Mouse (Mus musculus) heart, adult 2 months (tissue): Measurements from ENCODE around the gene Ndufa13. TPM values are rescaled to one million over a fixed set of nuclear protein-coding genes. Genes with fewer than 3 reads are reported as not detected.
"Not testable (repeated sequence)": the region's sequence is repeated elsewhere in the genome, so short reads cannot be mapped to it uniquely, and the experiment has no call there.

Experiments
- DNase-seq, 2 experiments: peaks; one replicate each; pipeline ENCODE4 v3.0.0; 2021
- H3K27ac ChIP-seq: fragments of 200-600 bp; 2 replicates; pipeline ENCODE4 v1.8.1; 2022
- H3K27me3 ChIP-seq: fragments of 200-500 bp; 2 replicates; pipeline ENCODE4 v1.6.1; 2012; ENCODE audit warnings: mild to moderate bottlenecking, low read length, inconsistent platforms, mixed read lengths; ENCODE audit not compliant: control insufficient read depth, insufficient read depth
- H3K36me3 ChIP-seq: fragments of 200-500 bp; 2 replicates; pipeline ENCODE4 v1.6.1; 2012; ENCODE audit warnings: low read length, inconsistent platforms; ENCODE audit not compliant: control insufficient read depth, insufficient read depth
- H3K4me1 ChIP-seq: fragments of 200-500 bp; 2 replicates; pipeline ENCODE4 v1.6.1; 2011; ENCODE audit warnings: low read length; ENCODE audit not compliant: control insufficient read depth, insufficient read depth
- H3K4me3 ChIP-seq: fragments of 200-600 bp; 2 replicates; pipeline ENCODE4 v1.8.1; 2022
- H3K79me2 ChIP-seq: fragments of 200-500 bp; replicated peaks from 2 replicates; pipeline ENCODE4 v1.6.1; 2012; ENCODE audit warnings: mild to moderate bottlenecking, inconsistent platforms, low read length, moderate library complexity, mixed read lengths; ENCODE audit not compliant: control insufficient read depth, insufficient read depth
- H3K9ac ChIP-seq: fragments of 200-500 bp; 2 replicates; pipeline ENCODE4 v1.6.1; 2012; ENCODE audit warnings: low read depth, mild to moderate bottlenecking, control low read depth, inconsistent platforms, low read length, mixed read lengths
- CTCF ChIP-seq: fragments of 200-600 bp; IDR thresholded peaks from 2 replicates; pipeline ENCODE4 v1.8.1; 2022; ENCODE audit warnings: antibody characterized with exemption, mild to moderate bottlenecking, moderate library complexity
- EP300 ChIP-seq: fragments of 200-500 bp; IDR thresholded peaks from 2 replicates; pipeline ENCODE4 v1.6.1; 2011; ENCODE audit warnings: low read depth, low read length, control low read depth; ENCODE audit not compliant: insufficient read depth
- POLR2A ChIP-seq: fragments of 200-500 bp; IDR thresholded peaks from 2 replicates; pipeline ENCODE4 v1.6.1; 2011; ENCODE audit warnings: mild to moderate bottlenecking, low read depth, low read length, control low read depth; ENCODE audit not compliant: insufficient read depth
- WGBS: fragments of 180-500 bp; shearing (Covaris S2); methylation state at CpG from one replicate; pipeline ENCODE4 v1.1.7; 2018; 5-methylcytosine and 5-hydroxymethylcytosine counted together
- intact Hi-C: fragments of 180-260 bp; cut with DNase I; formaldehyde crosslinking; loops from one replicate; pipeline ENCODE4 v1.15.1; 2025
- long read RNA-seq: library from polyadenylated mRNA; stranded (forward); transcript quantifications from one replicate; pipeline ENCODE4 v2.0.0, GENCODE M21; 2021
- polyA plus RNA-seq: library from polyadenylated mRNA; depleted of rRNA; stranded (reverse); fragments of >200 nt; gene quantifications from 2 replicates; pipeline ENCODE4 v1.2.3, GENCODE M21; 2012; rRNA removed
- total RNA-seq, 2 experiments: library from RNA; stranded (reverse); gene quantifications; 2 replicates each; pipeline ENCODE4 v1.2.3; 2021

Gene Ndufa13
- 100 to 1,000 TPM; 417 to 492 TPM for total RNA-seq
- 443 and 488 TPM in 2 replicates for polyA plus RNA-seq
- long read RNA-seq, partial matches to known transcripts, result 1,194 of 1,207 reads
- long read RNA-seq, other reads (novel, unspliced or antisense), result 13 of 1,207 reads

DNA sequence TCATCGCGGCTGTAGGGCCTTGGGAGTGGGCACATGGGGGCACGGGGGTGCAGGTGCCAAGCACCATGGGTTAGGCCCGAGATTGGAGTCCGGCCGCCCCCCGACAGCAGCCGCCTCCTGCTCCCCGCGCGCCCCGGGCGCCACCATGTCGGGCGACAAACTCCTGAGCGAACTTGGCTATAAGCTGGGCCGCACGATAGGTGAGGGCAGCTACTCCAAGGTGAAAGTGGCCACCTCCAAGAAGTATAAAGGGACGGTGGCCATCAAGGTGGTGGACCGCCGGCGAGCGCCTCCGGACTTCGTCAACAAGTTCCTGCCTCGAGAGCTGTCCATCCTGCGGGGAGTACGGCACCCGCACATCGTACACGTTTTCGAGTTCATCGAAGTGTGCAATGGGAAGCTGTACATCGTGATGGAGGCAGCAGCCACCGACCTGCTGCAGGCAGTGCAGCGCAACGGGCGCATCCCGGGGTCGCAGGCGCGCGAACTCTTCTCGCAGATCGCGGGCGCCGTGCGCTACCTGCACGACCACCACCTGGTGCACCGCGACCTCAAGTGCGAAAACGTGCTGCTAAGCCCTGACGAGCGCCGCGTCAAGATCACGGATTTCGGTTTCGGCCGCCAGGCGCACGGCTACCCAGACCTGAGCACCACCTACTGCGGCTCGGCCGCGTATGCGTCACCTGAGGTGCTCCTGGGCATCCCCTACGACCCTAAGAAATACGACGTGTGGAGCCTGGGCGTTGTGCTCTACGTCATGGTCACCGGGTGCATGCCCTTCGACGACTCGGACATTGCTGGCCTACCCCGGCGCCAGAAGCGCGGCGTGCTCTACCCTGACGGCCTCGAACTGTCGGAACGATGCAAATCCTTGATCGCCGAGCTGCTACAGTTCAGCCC lies at the start of gene Ndufa13, which contains the start of the genes Tssk6 and Yjefn3:
Gene Ndufa13, minus strand, starts transcription at position 396 of the 900 bp plus-strand sequence.
Gene Tssk6, plus strand, starts transcription at position 22 of the 900 bp plus-strand sequence.
Gene Yjefn3, minus strand, starts transcription at position 550 of the 900 bp plus-strand sequence.
- no peak for TF ChIP-seq EP300
- TF ChIP-seq POLR2A, result no peak
- TF ChIP-seq CTCF, result no peak
- Histone ChIP-seq H3K79me2 (no peaks in the 10 kb centered on the region; the same call in 1 of the 2 replicates), H3K9ac (peak within 1 kb of the TSS; percentile 86), H3K4me3 (peak within 1 kb of the TSS; percentile 77), H3K27ac (peak within 1 kb of the TSS; percentile 98), H3K4me1 (peaks cover 6% of the 10 kb centered on the region), H3K27me3 (no peaks in the 10 kb centered on the region), H3K36me3 (no peaks in the 10 kb centered on the region)
- DNase-seq, result peak; percentile 56 to 66
- intact Hi-C loops, result loop anchor here (5.0 kb wide), 3 partner anchors 95 to 310 kb away; partner anchors contain the start of genes Gatad2a and Slc25a42
- 5% methylated on average over 89 of the region's 89 CpGs for WGBS

DNA sequence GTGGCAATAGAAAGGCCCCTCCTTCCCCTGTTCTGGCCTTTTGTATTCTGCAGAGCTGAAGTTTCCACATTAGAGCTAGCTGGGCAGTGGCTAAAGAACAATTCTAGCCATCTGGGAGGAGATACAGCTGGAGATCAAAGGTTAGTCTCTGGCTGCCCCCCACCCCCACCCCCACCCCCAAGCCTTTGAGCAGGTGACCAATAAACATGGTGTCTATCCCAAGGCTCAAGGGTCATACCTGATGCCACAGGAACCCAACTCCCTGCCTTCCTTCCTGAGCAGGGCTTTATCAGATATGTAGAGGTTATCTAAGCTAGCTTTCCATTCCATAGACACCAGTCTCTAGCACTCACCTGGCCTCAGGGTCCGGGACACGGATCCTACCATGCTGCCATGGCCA lies 47.9 kb upstream of the Ndufa13 start:
- no peak overlapping the region for H3K27ac ChIP-seq
- no peak overlapping the region for H3K4me3 ChIP-seq
- no peak for DNase-seq
- peaks cover 11% of the 10 kb centered on the region for H3K4me1 ChIP-seq
- no peaks in the 10 kb centered on the region for H3K27me3 ChIP-seq
- TF ChIP-seq EP300 (no peak), CTCF (no peak), POLR2A (no peak)
- intact Hi-C loops, result no loop called here
- H3K9ac ChIP-seq, result no peak overlapping the region
- WGBS, result 90% methylated on average over 2 of the region's 2 CpGs
- peaks cover 9% of the 10 kb centered on the region for H3K79me2 ChIP-seq
- no peaks in the 10 kb centered on the region; the same call in 1 of the 2 replicates for H3K36me3 ChIP-seq

DNA sequence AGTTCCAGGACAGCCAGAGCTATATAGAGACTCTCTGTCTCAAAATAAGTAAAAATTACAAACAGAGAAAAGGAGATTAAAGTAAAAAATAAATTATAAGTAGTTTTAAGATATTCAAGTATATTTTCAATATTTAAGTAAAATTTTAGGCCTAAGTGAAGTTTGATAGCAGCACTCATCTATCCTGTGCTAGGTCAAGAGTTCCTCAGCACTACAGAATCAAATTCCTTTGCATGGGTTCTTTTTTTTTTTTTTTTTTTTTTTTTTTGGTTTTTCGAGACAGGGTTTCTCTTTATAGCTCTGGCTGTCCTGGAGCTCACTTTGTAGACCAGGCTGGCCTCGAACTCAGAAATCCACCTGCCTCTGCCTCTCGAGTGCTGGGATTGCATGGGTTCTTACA lies 40.1 kb upstream of the Ndufa13 start:
- Histone ChIP-seq H3K79me2 (peaks cover 10% of the 10 kb centered on the region), H3K4me1 (peaks cover 24% of the 10 kb centered on the region)
- DNase-seq, intact Hi-C loops, H3K36me3 ChIP-seq, H3K4me3 ChIP-seq, H3K9ac ChIP-seq, H3K27me3 ChIP-seq, H3K27ac ChIP-seq: not testable (repeated sequence)
- WGBS, result 70% methylated on average over 3 of the region's 3 CpGs

DNA sequence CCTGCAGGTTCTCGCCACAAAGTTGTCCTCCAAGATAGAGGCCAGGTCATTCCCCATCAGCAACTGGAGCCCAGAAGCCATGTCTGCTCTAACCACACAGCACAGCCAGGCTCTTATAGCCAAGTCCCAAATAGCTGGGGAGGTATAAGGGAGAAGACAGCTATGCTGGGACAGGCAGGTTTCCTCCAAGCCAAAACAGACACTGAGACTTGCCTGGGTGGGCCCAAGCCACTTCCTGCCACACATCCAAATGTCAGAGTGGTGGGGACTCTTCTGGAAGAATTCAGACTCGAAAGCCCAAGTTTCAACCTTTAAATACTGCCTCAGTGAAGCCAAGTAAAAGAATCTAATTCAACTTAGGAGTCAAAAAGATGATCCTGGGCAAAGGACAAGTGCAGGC lies 38.0 kb upstream of the Ndufa13 start:
- no peak for DNase-seq
- TF ChIP-seq CTCF (no peak), POLR2A (no peak), EP300 (no peak)
- Histone ChIP-seq H3K9ac (no peak overlapping the region), H3K4me1 (peaks cover 40% of the 10 kb centered on the region), H3K4me3 (no peak overlapping the region), H3K27ac (peak overlapping the region; percentile 28; the same call in 1 of the 2 replicates), H3K27me3 (no peaks in the 10 kb centered on the region), H3K79me2 (peaks cover 9% of the 10 kb centered on the region), H3K36me3 (peaks cover 3% of the 10 kb centered on the region; the same call in 1 of the 2 replicates)
- WGBS, result 62% methylated on average over 2 of the region's 2 CpGs
- intact Hi-C loops, result no loop called here

DNA sequence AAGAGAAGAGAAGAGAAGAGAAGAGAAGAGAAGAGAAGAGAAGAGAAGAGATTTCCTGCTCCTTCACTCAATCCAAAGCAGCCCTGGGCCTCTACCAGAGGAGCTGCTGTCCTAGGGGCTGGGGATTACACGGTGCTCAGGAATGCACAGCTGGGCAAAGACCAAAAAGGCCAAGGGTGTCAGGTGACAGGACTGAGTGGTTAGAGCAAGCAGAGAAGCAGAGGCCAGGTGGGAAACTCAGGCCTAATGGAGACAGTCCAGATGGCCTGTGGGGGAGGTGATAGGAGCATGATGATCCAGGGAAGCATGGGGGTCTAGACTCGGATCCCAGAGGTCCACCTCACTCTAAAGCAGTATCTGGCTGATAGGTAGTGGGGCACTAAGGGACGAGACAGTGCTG lies 37.3 kb upstream of the Ndufa13 start:
- WGBS, result 38% methylated on average over 3 of the region's 3 CpGs
- peaks cover 41% of the 10 kb centered on the region for H3K4me1 ChIP-seq
- no peak for DNase-seq
- intact Hi-C loops, result no loop called here
- H3K9ac ChIP-seq, result no peak overlapping the region
- peaks cover 9% of the 10 kb centered on the region for H3K79me2 ChIP-seq
- no peak overlapping the region for H3K4me3 ChIP-seq
- peaks cover 2% of the 10 kb centered on the region; the same call in 1 of the 2 replicates for H3K36me3 ChIP-seq
- no peaks in the 10 kb centered on the region for H3K27me3 ChIP-seq
- peak overlapping the region; percentile 28 for H3K27ac ChIP-seq
- TF ChIP-seq POLR2A (no peak), EP300 (0 out of 2 replicates have a peak, but pooled peaks have one; percentile 13)

DNA sequence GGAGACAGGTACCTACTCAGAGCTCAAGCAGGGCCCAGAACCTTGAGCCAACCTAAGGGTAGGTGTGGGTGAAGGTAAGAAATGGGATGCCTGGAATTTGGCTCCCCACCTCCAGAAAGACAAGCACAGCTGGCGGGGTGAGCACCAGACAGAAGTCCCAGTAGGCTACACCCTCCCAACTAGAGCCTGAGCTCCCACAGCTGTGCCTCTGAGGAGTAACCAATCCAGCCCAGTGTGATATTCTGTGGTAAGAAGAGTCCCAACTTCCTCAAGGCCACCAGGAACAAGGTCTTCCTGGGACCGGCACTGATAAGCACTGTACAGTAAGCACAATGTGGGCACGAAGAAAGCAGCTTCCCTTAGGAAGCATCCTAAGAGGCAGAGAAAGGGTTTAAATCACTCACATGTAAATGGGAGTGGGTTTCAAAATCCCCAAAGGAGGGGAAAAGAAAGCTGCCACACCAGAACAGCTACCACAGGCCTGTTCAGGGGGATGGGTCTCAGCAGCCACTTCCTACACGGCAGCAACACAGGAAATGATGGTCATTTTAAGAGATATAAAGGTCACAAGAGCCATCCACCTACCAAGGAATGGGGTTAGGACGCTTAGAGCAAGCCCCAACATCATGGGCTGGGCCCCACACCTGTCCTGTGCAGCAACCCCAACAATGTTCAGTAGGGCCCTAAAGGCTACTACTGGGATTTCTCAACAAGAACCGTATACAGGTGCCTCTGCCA lies 36.1 kb upstream of the Ndufa13 start:
- intact Hi-C loops, result no loop called here
- peaks cover 3% of the 10 kb centered on the region for H3K36me3 ChIP-seq
- DNase-seq, result no peak
- peaks cover 42% of the 10 kb centered on the region for H3K4me1 ChIP-seq
- no peak overlapping the region for H3K4me3 ChIP-seq
- no peaks in the 10 kb centered on the region for H3K27me3 ChIP-seq
- H3K9ac ChIP-seq, result no peak overlapping the region
- TF ChIP-seq POLR2A, result no peak
- no peak for TF ChIP-seq CTCF
- no peak for TF ChIP-seq EP300
- H3K27ac ChIP-seq, result peak overlapping the region; percentile 26
- peaks cover 7% of the 10 kb centered on the region for H3K79me2 ChIP-seq
- WGBS, result 48% methylated on average over 6 of the region's 6 CpGs
